Mouse (Mus musculus): ENCODE measurements around the gene Myod1. TPM values are rescaled to one million over a fixed set of nuclear protein-coding genes. Genes with fewer than 3 reads are reported as not detected.

Gene Myod1
- polyA plus RNA-seq, 1 experiment from 2014 or later, result 0.76 TPM

- ATAC-seq (ENCODE audit: low read depth), result no peak
- no peak overlapping the region for H3K9ac ChIP-seq (ENCODE audit: low read depth, low read length)
- H3K4me3 ChIP-seq (ENCODE audit: low read depth, low read length), result no peak overlapping the region
- H3K4me2 ChIP-seq (ENCODE audit: low read depth, low read length), result no peak overlapping the region
- no peaks in the 10 kb centered on the region for H3K36me3 ChIP-seq (ENCODE audit: control insufficient read depth, insufficient read depth)
- H3K27me3 ChIP-seq (ENCODE audit: control insufficient read depth, insufficient read depth, low read depth, low read length), result no peaks in the 10 kb centered on the region; the same call in 1 of the 2 replicates
- H3K9me3 ChIP-seq (replicated peaks; ENCODE audit: control insufficient read depth, low read length), result no peaks in the 10 kb centered on the region
- no peak overlapping the region for H3K27ac ChIP-seq (ENCODE audit: low read length)
- H3K4me1 ChIP-seq (ENCODE audit: control insufficient read depth, low read depth, low read length), result no peaks in the 10 kb centered on the region
- 69% methylated on average over 7 of the region's 7 CpGs for WGBS (ENCODE audit: insufficient replicate concordance)
Measured at GRCm38 (mm10) chr7:46404756-46405155, 28.5 kb downstream of the Myod1 start.

GRCm38 (mm10) chr7:46408606-46409005, 32.3 kb downstream of the Myod1 start:
- Histone ChIP-seq H3K4me3 (ENCODE audit: low read depth, low read length) (no peak overlapping the region), H3K4me2 (ENCODE audit: low read depth, low read length) (no peak overlapping the region), H3K9me3 (replicated peaks; ENCODE audit: control insufficient read depth, low read length) (no peaks in the 10 kb centered on the region), H3K27me3 (ENCODE audit: control insufficient read depth, insufficient read depth, low read depth, low read length) (no peaks in the 10 kb centered on the region), H3K4me1 (ENCODE audit: control insufficient read depth, low read depth, low read length) (no peaks in the 10 kb centered on the region), H3K36me3 (ENCODE audit: control insufficient read depth, insufficient read depth) (no peaks in the 10 kb centered on the region), H3K9ac (ENCODE audit: low read depth, low read length) (no peak overlapping the region), H3K27ac (ENCODE audit: low read length) (no peak overlapping the region)
- no peak for ATAC-seq (ENCODE audit: low read depth)
- 62% methylated on average over 9 of the region's 9 CpGs for WGBS (ENCODE audit: insufficient replicate concordance)

- WGBS (ENCODE audit: insufficient replicate concordance), result 23% methylated on average over 12 of the region's 12 CpGs
- no peak overlapping the region for H3K27ac ChIP-seq (ENCODE audit: low read length)
- no peak for ATAC-seq (ENCODE audit: low read depth)
Measured at GRCm38 (mm10) chr7:46409204-46409789, 33.0 kb downstream of the Myod1 start.

GRCm38 (mm10) chr7:46410727-46411126, 34.5 kb downstream of the Myod1 start:
- no peak for ATAC-seq (ENCODE audit: low read depth)
- Histone ChIP-seq H3K36me3 (ENCODE audit: control insufficient read depth, insufficient read depth) (no peaks in the 10 kb centered on the region), H3K4me1 (ENCODE audit: control insufficient read depth, low read depth, low read length) (no peaks in the 10 kb centered on the region), H3K4me2 (ENCODE audit: low read depth, low read length) (no peak overlapping the region), H3K27ac (ENCODE audit: low read length) (no peak overlapping the region), H3K27me3 (ENCODE audit: control insufficient read depth, insufficient read depth, low read depth, low read length) (no peaks in the 10 kb centered on the region), H3K4me3 (ENCODE audit: low read depth, low read length) (no peak overlapping the region), H3K9ac (ENCODE audit: low read depth, low read length) (no peak overlapping the region), H3K9me3 (replicated peaks; ENCODE audit: control insufficient read depth, low read length) (no peaks in the 10 kb centered on the region)
- 67% methylated on average over 6 of the region's 6 CpGs for WGBS (ENCODE audit: insufficient replicate concordance)

More at GRCm38 (mm10) chr7:46409204-46409789, 33.0 kb downstream of the Myod1 start:
- Histone ChIP-seq H3K27me3 (ENCODE audit: control insufficient read depth, insufficient read depth, low read depth, low read length) (no peaks in the 10 kb centered on the region), H3K9me3 (replicated peaks; ENCODE audit: control insufficient read depth, low read length) (no peaks in the 10 kb centered on the region), H3K4me3 (ENCODE audit: low read depth, low read length) (no peak overlapping the region), H3K4me2 (ENCODE audit: low read depth, low read length) (no peak overlapping the region), H3K4me1 (ENCODE audit: control insufficient read depth, low read depth, low read length) (no peaks in the 10 kb centered on the region), H3K36me3 (ENCODE audit: control insufficient read depth, insufficient read depth) (no peaks in the 10 kb centered on the region), H3K9ac (ENCODE audit: low read depth, low read length) (no peak overlapping the region)

GRCm38 (mm10) chr7:46412823-46413222, 36.5 kb downstream of the Myod1 start:
- Histone ChIP-seq H3K36me3 (ENCODE audit: control insufficient read depth, insufficient read depth) (no peaks in the 10 kb centered on the region), H3K27me3 (ENCODE audit: control insufficient read depth, insufficient read depth, low read depth, low read length) (no peaks in the 10 kb centered on the region), H3K4me3 (ENCODE audit: low read depth, low read length) (no peak overlapping the region), H3K9ac (ENCODE audit: low read depth, low read length) (no peak overlapping the region), H3K9me3 (replicated peaks; ENCODE audit: control insufficient read depth, low read length) (no peaks in the 10 kb centered on the region), H3K4me2 (ENCODE audit: low read depth, low read length) (no peak overlapping the region), H3K27ac (ENCODE audit: low read length) (no peak overlapping the region), H3K4me1 (ENCODE audit: control insufficient read depth, low read depth, low read length) (no peaks in the 10 kb centered on the region)
- ATAC-seq (ENCODE audit: low read depth), result no peak
- WGBS (ENCODE audit: insufficient replicate concordance), result 50% methylated on average over 5 of the region's 5 CpGs

GRCm38 (mm10) chr7:46413959-46414725, 37.9 kb downstream of the Myod1 start:
- Histone ChIP-seq H3K4me3 (ENCODE audit: low read depth, low read length) (no peak overlapping the region), H3K27me3 (ENCODE audit: control insufficient read depth, insufficient read depth, low read depth, low read length) (no peaks in the 10 kb centered on the region), H3K9me3 (replicated peaks; ENCODE audit: control insufficient read depth, low read length) (no peaks in the 10 kb centered on the region), H3K4me1 (ENCODE audit: control insufficient read depth, low read depth, low read length) (no peaks in the 10 kb centered on the region), H3K27ac (ENCODE audit: low read length) (no peak overlapping the region), H3K36me3 (ENCODE audit: control insufficient read depth, insufficient read depth) (no peaks in the 10 kb centered on the region), H3K9ac (ENCODE audit: low read depth, low read length) (no peak overlapping the region), H3K4me2 (ENCODE audit: low read depth, low read length) (no peak overlapping the region)
- 53% methylated on average over 6 of the region's 6 CpGs for WGBS (ENCODE audit: insufficient replicate concordance)
- ATAC-seq (ENCODE audit: low read depth), result no peak

GRCm38 (mm10) chr7:46415818-46416425, 39.6 kb downstream of the Myod1 start:
- H3K4me2 ChIP-seq (ENCODE audit: low read depth, low read length), result no peak overlapping the region
- no peaks in the 10 kb centered on the region for H3K9me3 ChIP-seq (replicated peaks; ENCODE audit: control insufficient read depth, low read length)
- H3K4me3 ChIP-seq (ENCODE audit: low read depth, low read length), result no peak overlapping the region
- no peak overlapping the region for H3K9ac ChIP-seq (ENCODE audit: low read depth, low read length)
- no peak overlapping the region for H3K27ac ChIP-seq (ENCODE audit: low read length)
- WGBS (ENCODE audit: insufficient replicate concordance), result 61% methylated on average over 14 of the region's 14 CpGs
- no peaks in the 10 kb centered on the region for H3K36me3 ChIP-seq (ENCODE audit: control insufficient read depth, insufficient read depth)
- no peak for ATAC-seq (ENCODE audit: low read depth)
- H3K27me3 ChIP-seq (ENCODE audit: control insufficient read depth, insufficient read depth, low read depth, low read length), result no peaks in the 10 kb centered on the region
- H3K4me1 ChIP-seq (ENCODE audit: control insufficient read depth, low read depth, low read length), result no peaks in the 10 kb centered on the region

- H3K36me3 ChIP-seq (ENCODE audit: control insufficient read depth, insufficient read depth), result no peaks in the 10 kb centered on the region
- H3K4me3 ChIP-seq (ENCODE audit: low read depth, low read length), result no peak overlapping the region
- no peak overlapping the region for H3K4me2 ChIP-seq (ENCODE audit: low read depth, low read length)
- no peaks in the 10 kb centered on the region for H3K27me3 ChIP-seq (ENCODE audit: control insufficient read depth, insufficient read depth, low read depth, low read length)
- no peaks in the 10 kb centered on the region for H3K4me1 ChIP-seq (ENCODE audit: control insufficient read depth, low read depth, low read length)
- WGBS (ENCODE audit: insufficient replicate concordance), result 50% methylated on average over 7 of the region's 7 CpGs
- H3K9ac ChIP-seq (ENCODE audit: low read depth, low read length), result no peak overlapping the region
- no peak overlapping the region for H3K27ac ChIP-seq (ENCODE audit: low read length)
- ATAC-seq (ENCODE audit: low read depth), result no peak
- no peaks in the 10 kb centered on the region for H3K9me3 ChIP-seq (replicated peaks; ENCODE audit: control insufficient read depth, low read length)
Measured at GRCm38 (mm10) chr7:46417467-46417866, 41.2 kb downstream of the Myod1 start.

GRCm38 (mm10) chr7:46418102-46418622, 41.9 kb downstream of the Myod1 start:
- no peak for ATAC-seq (ENCODE audit: low read depth)
- no peak overlapping the region for H3K9ac ChIP-seq (ENCODE audit: low read depth, low read length)
- 61% methylated on average over 16 of the region's 16 CpGs for WGBS (ENCODE audit: insufficient replicate concordance)

More at GRCm38 (mm10) chr7:46418102-46418622, 41.9 kb downstream of the Myod1 start:
- H3K4me3 ChIP-seq (ENCODE audit: low read depth, low read length), result no peak overlapping the region
- no peaks in the 10 kb centered on the region for H3K9me3 ChIP-seq (replicated peaks; ENCODE audit: control insufficient read depth, low read length)
- H3K36me3 ChIP-seq (ENCODE audit: control insufficient read depth, insufficient read depth), result no peaks in the 10 kb centered on the region
- no peak overlapping the region for H3K4me2 ChIP-seq (ENCODE audit: low read depth, low read length)
- no peak overlapping the region for H3K27ac ChIP-seq (ENCODE audit: low read length)
- H3K27me3 ChIP-seq (ENCODE audit: control insufficient read depth, insufficient read depth, low read depth, low read length), result no peaks in the 10 kb centered on the region
- no peaks in the 10 kb centered on the region for H3K4me1 ChIP-seq (ENCODE audit: control insufficient read depth, low read depth, low read length)
